Mouse (Mus musculus): Measurements from ENCODE around the gene Dpy19l1. TPM values are rescaled to one million over a fixed set of nuclear protein-coding genes. Genes with fewer than 3 reads are reported as not detected.

The Dpy19l1 gene
- 4.2 and 6.3 TPM in 2 replicates for polyA plus RNA-seq (2012; rRNA removed)

- under 1% methylated on average over 93 of the region's 99 CpGs for WGBS
- DNase-seq (ENCODE audit: low read depth, low spot score): peak; percentile 54
These were observed at the start of gene Dpy19l1 for GRCm38 (mm10) chr9:24503067-24503857. TSS of gene Dpy19l1 (minus strand) at chr9:24503140.

GRCm38 (mm10) chr9:24538159-24538558, 35.2 kb upstream of the Dpy19l1 start:
- DNase-seq (ENCODE audit: low read depth, low spot score): no peak
- WGBS: 34% methylated on average over 2 of the region's 2 CpGs

GRCm38 (mm10) chr9:24516575-24517139, 13.7 kb upstream of the Dpy19l1 start:
- whole genome bisulfite sequencing: 56% methylated on average over 10 of the region's 10 CpGs
- no peak for DNase-seq (ENCODE audit: low read depth, low spot score)

GRCm38 (mm10) chr9:24514078-24514469, 11.1 kb upstream of the Dpy19l1 start:
- no peak for DNase-seq (ENCODE audit: low read depth, low spot score)
- 81% methylated on average over 5 of the region's 5 CpGs for WGBS

- DNase-seq (ENCODE audit: low read depth, low spot score): no peak
- WGBS: 58% methylated on average over 9 of the region's 9 CpGs
These were observed 10.5 kb upstream of the Dpy19l1 start for GRCm38 (mm10) chr9:24513290-24514077.

- WGBS: 72% methylated on average over 5 of the region's 5 CpGs
- no peak for DNase-seq (ENCODE audit: low read depth, low spot score)
These were observed 9.2 kb upstream of the Dpy19l1 start for GRCm38 (mm10) chr9:24512121-24512539.

- no peak for DNase-seq (ENCODE audit: low read depth, low spot score)
- 81% methylated on average over 4 of the region's 4 CpGs for whole genome bisulfite sequencing
These were observed 8.6 kb upstream of the Dpy19l1 start for GRCm38 (mm10) chr9:24511371-24512120.

- no peak for DNase-seq (ENCODE audit: low read depth, low spot score)
- 36% methylated on average over 4 of the region's 4 CpGs for WGBS
These were observed 5.9 kb upstream of the Dpy19l1 start for GRCm38 (mm10) chr9:24508880-24509279.

- no peak for DNase-seq (ENCODE audit: low read depth, low spot score)
These were observed 3.6 kb upstream of the Dpy19l1 start for GRCm38 (mm10) chr9:24506510-24506909.

- DNase-seq (ENCODE audit: low read depth, low spot score): no peak
- WGBS: 72% methylated on average over 5 of the region's 5 CpGs
These were observed 2.2 kb upstream of the Dpy19l1 start for GRCm38 (mm10) chr9:24505017-24505763.

GRCm38 (mm10) chr9:24504381-24504780, 1.4 kb upstream of the Dpy19l1 start:
- 64% methylated on average over 2 of the region's 2 CpGs for WGBS

GRCm38 (mm10) chr9:24503858-24504219, 899 bp upstream of the Dpy19l1 start:
- DNase-seq (ENCODE audit: low read depth, low spot score): no peak

More at GRCm38 (mm10) chr9:24504381-24504780, 1.4 kb upstream of the Dpy19l1 start:
- DNase-seq (ENCODE audit: low read depth, low spot score): no peak

GRCm38 (mm10) chr9:24502571-24503004, 352 bp downstream of the Dpy19l1 start:
- under 1% methylated on average over 47 of the region's 48 CpGs for WGBS
- no peak for DNase-seq (ENCODE audit: low read depth, low spot score)

More at GRCm38 (mm10) chr9:24503858-24504219, 899 bp upstream of the Dpy19l1 start:
- 3% methylated on average over 5 of the region's 5 CpGs for WGBS

GRCm38 (mm10) chr9:24501618-24502017, 1.3 kb downstream of the Dpy19l1 start:
- 58% methylated on average over 2 of the region's 2 CpGs for WGBS

GRCm38 (mm10) chr9:24496226-24496625, 6.7 kb downstream of the Dpy19l1 start:
- 95% methylated on average over 2 of the region's 2 CpGs for WGBS
- no peak for DNase-seq (ENCODE audit: low read depth, low spot score)

More at GRCm38 (mm10) chr9:24501618-24502017, 1.3 kb downstream of the Dpy19l1 start:
- DNase-seq (ENCODE audit: low read depth, low spot score): no peak

GRCm38 (mm10) chr9:24490516-24490915, 12.4 kb downstream of the Dpy19l1 start:
- DNase-seq (ENCODE audit: low read depth, low spot score): no peak
- WGBS: 77% methylated on average over 5 of the region's 5 CpGs

GRCm38 (mm10) chr9:24488425-24489104, 14.4 kb downstream of the Dpy19l1 start:
- WGBS: 77% methylated on average over 6 of the region's 6 CpGs
- DNase-seq (ENCODE audit: low read depth, low spot score): no peak

- WGBS: 69% methylated on average over 5 of the region's 5 CpGs
- DNase-seq (ENCODE audit: low read depth, low spot score): no peak
These were observed 20.6 kb downstream of the Dpy19l1 start for GRCm38 (mm10) chr9:24482375-24482774.

Data from large intestine, adult 2 months (tissue).